Mouse (Mus musculus): ENCODE measurements around the gene Kdelr2.

DNA sequence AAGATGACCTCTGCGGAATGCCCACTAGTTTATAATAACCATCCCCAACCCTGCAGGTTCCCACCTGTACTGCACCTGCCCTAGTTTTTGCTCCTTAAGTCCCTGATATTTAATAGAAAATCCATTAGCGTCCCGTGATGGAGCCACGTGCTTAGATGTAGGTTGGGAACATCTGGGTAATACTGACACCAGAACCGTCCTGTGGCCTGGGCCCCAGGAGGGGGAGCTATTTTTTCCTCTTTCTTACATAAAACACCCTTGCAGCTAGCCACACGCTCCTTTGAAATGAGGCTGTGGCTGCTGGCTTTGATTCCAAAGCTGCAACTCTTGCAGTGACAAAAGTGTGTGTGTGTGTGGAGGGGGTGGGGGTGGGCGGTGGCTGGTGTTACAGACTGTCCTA lies 44.4 kb upstream of the Kdelr2 start:
- TF ChIP-seq CTCF (IDR thresholded peaks at IDR 0.05; ENCODE audit: low read depth, low read length) (no peak), POLR2A (IDR thresholded peaks at IDR 0.05; ENCODE audit: extremely low read depth, insufficient read depth, low read length) (no peak)
